Mouse (Mus musculus) gastrocnemius, adult 18-20 months (tissue): ENCODE data around the gene Rdh7. TPM values are rescaled to one million over a fixed set of nuclear protein-coding genes. Genes with fewer than 3 reads are reported as not detected.
"Not testable (repeated sequence)": the region's sequence is repeated elsewhere in the genome, so short reads cannot be mapped to it uniquely, and the experiment has no call there.

Experiments
- DNase-seq: peaks from one replicate; pipeline ENCODE4 v3.0.0; 2021; ENCODE audit warnings: low spot score
- total RNA-seq, 2 experiments: library from RNA; stranded (reverse); gene quantifications; 2 replicates each; pipeline ENCODE4 v1.2.3; 2021

The Rdh7 gene
- total RNA-seq, 2 experiments from 2014 or later: 0.38 TPM; not detected in 1

DNA sequence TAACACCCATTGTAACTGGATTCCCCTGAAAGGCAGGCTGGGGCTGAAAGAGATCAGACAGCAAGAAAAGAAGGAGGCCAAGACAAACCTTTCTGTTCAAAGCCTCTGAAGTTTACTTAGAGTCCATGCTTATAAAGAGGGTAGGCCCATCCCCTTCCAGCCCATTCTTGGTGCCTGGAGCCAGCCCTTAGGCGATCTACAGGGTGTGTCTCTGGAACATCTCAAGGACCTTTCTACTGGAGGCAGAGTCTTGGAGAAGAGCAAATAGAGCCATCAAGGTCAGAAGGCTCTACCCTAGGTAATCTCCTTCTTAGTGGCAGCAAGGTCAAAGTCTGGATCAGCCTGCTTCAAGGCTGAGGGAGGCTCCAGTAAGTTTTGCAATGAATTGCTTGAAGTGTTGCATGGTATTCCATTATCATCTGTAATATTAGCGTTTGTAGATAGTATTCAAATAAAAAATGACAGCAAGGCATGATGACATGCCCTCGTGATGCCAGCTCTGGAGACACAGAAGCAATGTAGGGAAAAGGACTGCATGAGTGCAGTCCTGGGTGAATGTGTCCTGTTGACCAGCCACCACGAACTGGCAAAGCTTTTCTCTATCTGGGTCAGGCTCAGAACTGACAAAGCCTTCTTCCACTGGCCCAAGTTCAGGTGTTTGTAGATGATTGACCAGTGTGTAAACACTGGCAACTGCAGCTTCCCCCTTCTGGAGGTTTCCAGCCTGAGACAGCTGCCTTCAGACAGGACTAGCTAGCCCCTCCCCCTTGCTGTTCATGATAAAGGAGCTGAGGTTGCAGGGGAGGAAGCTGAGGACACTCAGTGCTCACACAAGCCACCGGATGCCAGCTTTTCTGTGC is 4.8 kb upstream of the Rdh7 start:
- not testable (repeated sequence) for DNase-seq

DNA sequence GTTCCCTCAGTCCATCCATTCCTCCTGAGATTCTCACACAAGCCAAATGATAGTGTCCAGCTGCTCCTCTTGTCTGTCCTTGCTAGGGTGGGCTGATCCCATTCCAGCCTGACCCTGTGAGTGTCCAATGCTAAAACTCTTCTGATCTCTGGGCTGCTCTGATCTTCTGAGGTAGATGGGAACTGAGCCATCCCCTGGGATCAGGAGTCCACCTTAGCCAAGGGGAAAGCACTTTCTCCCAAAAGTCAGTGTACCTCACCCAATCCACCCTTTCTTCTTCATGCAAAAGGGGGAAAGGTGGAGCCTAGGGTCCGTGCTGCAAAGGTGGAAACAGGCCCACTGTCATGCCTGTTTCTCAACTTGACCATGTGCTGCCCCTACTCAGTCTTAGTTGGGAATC is 2.9 kb upstream of the Rdh7 start:
- no peak for DNase-seq

DNA sequence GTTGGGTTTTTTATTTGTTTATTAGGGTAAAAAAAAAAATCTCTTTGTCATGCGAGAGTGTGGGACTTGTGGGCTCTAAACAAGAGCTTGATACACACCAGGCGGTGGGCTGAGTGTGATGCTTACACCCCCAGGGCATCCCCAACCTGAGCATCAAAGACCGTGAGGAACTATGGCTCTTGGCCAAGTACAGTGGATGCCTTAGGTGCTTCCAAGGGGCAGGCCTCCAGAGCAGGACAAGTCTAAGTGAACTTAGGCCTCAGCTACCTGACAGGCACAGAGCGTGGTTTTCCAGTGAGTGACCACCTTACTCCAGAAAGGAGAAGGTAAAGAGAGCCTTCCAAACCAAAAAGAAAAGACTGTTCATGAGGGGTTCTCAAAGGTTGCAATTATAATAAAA is 1.6 kb downstream of the Rdh7 start:
- no peak for DNase-seq

DNA sequence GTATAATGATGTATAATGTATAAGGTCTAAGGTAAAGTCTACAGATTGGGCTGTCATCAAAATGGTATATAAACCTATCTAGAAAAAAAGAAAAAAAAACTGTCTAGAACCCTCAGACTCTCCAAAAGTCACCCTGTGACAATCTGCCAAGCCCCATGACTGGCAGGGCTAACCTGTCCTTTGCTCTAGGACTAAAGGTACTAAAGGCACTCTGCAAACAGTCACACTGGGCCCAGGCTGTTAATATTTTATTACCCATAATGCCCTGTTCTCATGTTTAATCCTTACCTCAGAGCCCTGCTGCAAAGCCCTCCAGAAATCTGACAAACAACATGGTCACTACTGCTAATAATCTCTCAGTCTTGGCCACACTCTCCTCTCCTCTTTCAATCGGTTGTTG is 2.1 kb downstream of the Rdh7 start:
- DNase-seq: no peak

DNA sequence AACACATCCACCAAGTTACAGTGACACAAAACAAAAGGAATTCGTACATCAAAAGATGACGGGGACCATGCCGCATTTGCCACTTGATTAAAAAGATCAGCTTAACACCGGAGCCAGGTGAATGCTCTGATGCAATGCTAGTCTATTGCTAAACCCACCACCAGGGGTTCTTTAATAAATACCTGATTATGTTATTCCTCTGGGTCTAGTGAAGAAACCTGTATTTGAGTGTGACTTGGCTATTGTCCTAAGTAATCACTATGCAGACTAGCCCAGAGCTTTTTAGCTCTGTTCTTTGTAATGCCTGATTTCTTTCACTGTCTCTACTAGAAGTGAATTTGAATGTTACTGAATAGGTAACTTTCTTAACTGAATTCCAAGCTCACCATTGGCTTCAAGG is 7.6 kb downstream of the Rdh7 start:
- no peak for DNase-seq

DNA sequence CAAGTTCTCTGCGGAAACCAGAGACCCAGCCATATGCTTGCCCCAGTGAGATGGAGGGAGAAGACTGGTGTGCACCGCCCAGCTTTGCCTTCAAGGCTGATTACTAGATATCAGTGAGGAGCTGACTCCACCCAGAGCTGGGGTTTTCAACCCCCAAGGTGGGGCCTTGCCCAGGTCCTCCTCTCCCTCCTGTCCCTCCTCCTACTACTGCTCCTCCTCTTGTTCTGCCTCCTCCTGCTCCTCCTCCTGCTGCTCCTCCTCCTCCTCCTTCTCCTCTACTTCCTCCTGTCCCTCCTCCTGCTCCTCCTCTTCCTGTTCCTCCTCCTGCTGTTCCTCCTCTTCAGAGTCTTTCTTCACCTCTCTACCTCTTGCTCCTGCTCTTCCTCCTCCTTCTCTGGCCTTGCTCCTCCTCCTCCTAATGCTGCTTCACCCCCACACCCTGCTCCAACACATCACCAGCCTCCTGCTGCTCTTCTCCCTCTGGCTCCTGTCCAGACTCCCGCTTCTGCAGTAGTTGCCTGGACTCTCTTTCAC is 9.4 kb downstream of the Rdh7 start:
- DNase-seq: no peak

DNA sequence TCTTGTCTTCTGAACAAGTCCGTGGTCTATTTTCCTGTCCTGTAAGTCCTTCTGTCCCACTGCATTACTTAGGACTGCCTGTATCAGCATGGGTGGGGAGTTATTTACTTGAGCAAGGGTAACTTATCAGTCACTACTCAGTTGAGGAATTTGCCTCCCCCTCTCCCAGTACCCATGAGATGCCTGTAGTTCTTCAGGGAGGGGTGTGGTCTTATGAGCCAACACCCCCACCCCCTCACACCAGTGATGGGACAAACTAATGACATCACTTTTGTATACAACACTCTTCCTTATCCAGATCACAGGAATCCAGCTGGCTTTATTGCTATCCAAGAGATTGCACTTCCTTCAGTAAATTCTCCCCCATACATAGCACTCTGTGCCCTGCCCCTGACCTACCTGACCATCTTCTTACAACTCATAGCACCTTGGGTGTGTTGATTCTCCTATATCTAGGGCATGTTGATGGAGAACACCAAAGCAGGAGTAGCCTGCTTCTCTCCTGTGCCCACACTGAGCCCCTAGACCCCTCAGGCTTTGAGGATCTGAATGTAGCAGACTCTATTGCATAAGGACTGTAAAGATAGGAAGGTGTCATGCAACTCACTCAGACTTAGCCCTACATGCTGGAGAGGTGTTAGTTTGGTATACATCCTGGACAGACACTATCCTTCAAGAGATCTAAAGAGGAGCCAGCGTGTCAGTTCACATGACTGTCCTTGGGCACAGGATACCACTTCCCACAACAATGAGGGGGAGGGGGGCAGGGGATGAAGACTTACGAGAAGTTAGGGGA is 10.2 kb downstream of the Rdh7 start:
- no peak for DNase-seq

DNA sequence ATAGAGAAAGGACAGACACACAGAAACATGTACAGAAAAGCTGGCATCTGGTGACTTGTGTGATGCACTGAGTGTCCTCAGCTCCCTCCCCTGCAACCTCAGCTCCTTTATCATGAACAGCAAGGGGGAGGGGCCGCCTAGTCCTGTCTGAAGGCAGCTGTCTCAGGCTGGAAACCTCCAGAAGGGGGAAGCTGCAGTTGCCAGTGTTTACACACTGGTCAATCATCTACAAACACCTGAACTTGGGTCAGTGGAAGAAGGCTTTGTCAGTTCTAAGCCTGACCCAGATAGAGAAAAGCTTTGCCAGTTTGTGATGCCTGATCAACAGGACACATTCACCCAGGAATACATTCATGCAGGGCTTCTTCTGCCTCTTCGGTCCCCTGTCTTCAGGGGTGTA is 10.9 kb downstream of the Rdh7 start:
- DNase-seq: no peak

DNA sequence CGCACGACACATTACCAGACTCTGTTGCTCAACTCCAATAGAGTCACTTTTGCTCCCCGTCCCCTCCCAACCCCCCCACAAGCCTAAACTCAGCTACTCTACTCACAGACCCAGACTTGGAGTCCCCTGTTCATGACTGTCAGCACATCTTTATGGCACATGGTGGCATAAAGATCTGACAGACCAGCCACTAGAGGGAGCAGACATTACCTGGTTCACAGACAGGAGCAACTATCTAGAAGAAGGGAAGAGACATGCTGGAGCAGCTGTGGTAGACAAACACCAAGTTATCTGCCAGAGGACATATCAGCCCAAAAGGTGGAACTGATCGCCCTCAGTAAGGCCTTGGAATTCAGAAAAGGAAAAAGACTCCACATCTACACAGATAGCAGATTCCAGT is 16.1 kb downstream of the Rdh7 start:
- no peak for DNase-seq

DNA sequence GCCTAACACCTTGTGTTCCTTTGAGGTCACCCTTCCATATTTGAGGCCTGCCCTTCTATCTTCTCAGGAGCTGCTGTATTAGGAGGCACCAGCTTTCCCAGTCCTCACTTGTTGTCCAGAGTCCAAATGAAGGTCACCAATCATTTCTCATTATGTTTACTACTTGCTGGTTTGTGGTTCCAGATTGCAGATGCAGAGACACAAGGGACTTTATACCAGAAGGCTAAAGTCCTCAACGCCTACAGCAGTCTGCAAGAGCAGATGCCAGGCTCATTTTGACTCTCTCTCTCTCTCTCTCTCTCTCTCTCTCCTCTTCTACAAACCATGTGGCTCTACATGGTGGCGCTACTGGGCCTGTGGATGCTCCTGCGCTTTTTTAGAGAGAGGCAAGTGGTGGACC is 22.4 kb downstream of the Rdh7 start, which contains the start of gene Rdh16f2:
Rdh16f2 (plus strand) TSS at position 243 of the 400 bp plus-strand sequence.
- no peak for DNase-seq

DNA sequence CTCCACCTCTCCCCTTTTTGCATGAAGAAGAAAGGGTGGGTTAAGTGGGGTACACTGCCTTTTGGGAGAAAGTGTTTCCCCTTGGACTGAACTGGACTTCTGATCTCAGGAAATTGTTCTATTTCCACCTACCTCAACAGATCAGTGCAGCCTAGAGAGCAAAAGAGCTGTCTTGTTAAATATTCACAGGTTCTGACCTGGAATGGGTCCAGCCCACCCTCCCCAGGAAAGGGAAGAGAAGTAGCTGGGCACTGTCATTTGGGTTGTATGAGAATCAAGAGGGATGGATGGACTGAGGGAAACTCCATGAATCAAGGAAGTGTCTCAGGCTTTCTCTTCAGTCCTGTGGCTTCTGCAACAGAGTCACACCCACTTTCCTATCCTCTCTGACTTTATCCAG is 23.7 kb downstream of the Rdh7 start:
- no peak for DNase-seq

DNA sequence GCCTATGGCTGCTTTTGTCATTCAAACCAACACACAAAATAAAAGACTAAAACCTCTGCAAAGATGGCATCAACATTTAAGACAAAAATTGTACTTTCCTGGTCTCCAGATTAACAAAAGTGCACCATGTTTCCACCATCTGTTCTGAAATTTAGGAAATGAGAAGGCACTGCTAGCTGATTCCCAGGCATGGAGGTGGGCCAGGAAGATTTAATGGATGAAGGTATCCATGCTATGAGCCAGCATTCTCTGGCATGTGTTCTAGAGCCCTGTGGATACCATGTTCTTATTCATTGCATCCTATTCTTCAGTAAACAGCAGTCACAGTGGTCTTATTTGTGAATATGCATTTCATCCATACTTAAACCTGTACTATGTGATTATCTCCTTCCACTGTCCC is 32.2 kb downstream of the Rdh7 start:
- DNase-seq: no peak

DNA sequence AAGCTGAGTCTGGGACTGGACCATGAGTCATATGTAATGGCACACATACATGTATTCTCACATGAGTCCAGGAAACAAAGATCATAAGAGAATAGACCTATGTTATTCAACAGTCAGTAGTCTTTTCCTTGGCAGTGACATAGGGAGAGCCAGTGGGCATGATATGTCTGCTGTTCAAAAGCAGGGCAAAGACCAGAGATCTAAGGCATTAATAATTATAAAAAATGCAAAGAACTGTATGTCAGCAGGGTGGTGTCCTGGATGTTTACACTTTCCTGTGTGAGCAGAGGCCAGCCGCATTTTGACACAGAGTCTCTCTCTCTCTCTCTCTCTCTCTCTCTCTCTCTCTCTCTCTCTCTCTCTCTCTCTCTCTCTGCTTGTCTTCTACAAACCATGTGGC is 39.0 kb downstream of the Rdh7 start, which contains the start of gene Rdh19:
Rdh19 (plus strand) TSS at position 301 of the 400 bp plus-strand sequence.
- no peak for DNase-seq

DNA sequence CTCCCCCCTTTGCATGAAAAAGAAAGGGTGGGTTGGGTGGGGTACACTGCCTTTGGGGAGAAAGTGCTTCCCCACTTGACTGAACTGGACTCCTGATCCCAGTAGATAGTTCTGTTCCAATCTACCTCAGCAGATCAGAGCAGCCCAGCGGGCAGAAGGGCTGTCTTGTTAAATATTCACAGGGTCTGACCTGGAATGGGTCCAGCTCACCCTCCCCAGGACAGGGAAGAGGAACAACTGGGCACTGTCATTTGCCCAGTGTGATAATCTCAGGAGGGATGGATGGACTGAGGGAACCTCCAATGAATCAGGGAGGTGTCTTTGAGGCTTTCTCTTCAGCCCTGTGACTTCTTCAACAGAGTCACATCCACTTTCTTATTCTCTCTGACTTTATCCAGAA is 40.5 kb downstream of the Rdh7 start:
- DNase-seq: no peak

DNA sequence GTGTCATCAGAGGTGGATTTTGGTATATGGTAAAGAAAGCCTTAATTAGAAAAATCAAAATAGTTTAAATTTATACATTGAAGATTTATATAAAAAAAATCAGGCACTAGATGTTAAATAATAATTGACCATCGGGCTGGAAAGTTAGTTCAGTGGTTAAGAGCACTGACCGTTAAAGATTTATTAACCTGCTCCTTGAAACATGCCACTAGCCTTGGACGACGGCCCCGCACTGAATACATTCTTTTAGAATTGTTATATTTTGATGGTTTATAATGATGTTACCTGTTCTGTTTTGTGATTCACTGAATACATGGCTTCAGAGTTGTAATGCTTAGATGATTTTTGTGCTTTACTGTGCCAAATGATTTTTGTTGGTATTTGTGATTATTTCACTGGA is 42.7 kb downstream of the Rdh7 start:
- DNase-seq: not testable (repeated sequence)

DNA sequence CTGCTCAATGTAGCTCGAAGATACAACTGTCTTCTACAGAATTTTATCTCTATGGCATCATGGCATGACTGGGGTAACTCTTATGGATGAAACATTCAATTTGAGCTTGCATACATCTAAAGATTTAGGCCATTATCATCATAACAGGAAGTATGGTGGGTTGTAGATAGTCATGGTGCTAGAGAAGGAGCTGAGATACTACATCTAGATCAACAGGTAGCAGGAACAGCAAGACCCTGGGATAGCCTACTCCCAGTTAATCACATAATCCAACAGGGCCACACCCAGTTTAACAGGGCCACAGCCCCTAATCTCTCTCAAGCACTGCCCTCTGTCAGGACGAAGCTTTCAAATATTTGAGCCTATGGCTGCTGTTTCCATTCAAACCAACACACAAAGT is 47.8 kb downstream of the Rdh7 start:
- DNase-seq: no peak

DNA sequence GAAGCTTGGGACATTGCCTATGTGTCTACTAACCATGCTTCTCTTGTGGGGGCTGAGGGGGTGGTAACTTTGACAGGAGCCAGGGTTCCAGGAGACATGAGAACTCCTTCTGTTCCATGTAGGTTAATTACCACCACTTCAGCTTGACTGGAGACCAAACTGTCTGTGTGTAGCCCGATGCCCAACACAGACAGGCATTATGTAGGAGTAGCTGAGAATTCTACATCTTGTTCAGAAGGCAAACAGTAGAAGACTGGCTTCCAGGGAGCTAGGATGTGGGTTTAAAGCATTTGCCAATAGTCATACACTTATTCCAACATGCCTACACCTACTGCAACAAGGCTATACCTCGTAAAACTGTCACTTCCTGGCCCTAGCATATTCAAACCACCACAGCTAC is 50.1 kb downstream of the Rdh7 start:
- DNase-seq: no peak

DNA sequence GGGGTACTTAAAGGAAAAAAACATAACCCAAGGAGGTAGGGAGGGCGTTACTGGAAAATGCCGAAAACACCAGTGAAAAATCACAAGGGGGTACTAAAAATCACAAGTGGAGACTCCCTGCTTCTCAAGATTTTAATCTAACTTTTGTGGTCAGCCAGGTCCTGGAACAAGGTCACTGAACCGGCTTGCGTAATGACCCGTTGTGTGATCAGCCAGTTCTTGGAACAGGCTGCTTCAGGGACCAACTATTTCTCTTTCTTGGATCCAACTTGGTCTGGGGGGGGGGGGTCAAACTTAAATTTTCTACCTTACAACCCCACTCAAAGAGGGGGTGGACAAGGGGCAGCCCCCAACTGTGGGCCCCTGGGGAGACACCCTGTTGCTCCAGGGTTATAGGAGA is 50.8 kb downstream of the Rdh7 start:
- not testable (repeated sequence) for DNase-seq

DNA sequence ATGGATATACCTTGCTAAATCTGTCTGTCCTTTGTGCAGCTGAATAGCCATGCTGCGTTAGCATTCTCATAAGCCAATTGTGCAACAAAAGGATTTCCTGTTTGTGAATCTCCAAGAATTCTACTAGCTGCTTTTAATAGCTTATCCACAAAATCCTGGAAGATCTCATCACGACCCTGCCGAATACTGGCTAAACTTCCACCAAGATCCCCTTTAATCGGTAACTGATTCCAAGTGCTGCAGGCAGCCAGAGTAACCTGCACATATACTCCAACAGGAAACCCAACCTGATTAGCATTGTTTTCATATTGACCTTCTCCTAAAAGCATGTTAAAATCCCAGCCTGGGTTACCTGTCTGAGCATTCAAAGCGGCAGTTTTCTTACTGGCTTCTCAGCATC is 53.3 kb downstream of the Rdh7 start:
- no peak for DNase-seq

DNA sequence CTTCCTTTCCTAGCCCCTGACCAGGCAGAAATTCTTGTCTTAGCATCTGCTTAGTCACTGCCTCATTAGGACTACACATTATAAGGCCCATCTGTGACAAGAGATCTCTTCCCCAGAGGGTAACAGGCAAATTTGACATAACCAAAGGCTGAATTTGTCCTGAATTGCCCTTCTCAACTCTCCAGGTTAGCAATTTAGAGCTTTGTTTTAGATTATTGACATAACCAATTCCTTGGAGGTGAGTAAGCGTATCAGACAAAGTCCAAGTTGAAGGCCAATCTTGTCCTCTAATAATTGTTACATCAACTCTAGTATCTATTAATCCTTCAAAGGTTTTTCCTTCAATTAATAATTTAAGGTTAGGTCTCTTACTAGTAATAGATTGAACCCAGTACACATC is 54.4 kb downstream of the Rdh7 start:
- not testable (repeated sequence) for DNase-seq
